Mouse (Mus musculus) adrenal gland, adult (tissue): ENCODE results near the gene Trpm4.

Source experiments
- DNase-seq, 2 experiments: peaks; one replicate each; pipeline ENCODE4 v3.0.0; 2022 to 2023; ENCODE audit warnings: low spot score in 1 of 2; ENCODE audit not compliant: inconsistent age in 2 of 2

Trpm4 gene

GRCm38 (mm10) chr7:45315182-45315701 lies 18.3 kb downstream of the Trpm4 start:
- DNase-seq, result no peak

GRCm38 (mm10) chr7:45313495-45313894 lies 20.1 kb downstream of the Trpm4 start:
- no peak for DNase-seq

GRCm38 (mm10) chr7:45312686-45313453 lies 20.7 kb downstream of the Trpm4 start:
- no peak for DNase-seq

GRCm38 (mm10) chr7:45312023-45312422 lies 21.6 kb downstream of the Trpm4 start:
- DNase-seq, result peak in 1 of 2 experiments; percentile 57

GRCm38 (mm10) chr7:45309455-45309854 lies 24.1 kb downstream of the Trpm4 start:
- peak; percentile 42 to 76 for DNase-seq

GRCm38 (mm10) chr7:45308551-45309240 lies 24.9 kb downstream of the Trpm4 start:
- DNase-seq, result no peak

- DNase-seq, result peak; percentile 66 to 85
Measured at GRCm38 (mm10) chr7:45305275-45305674, 28.3 kb downstream of the Trpm4 start.

- DNase-seq, result no peak
Measured at GRCm38 (mm10) chr7:45304869-45305268, 28.7 kb downstream of the Trpm4 start.

- DNase-seq, result no peak
Measured at GRCm38 (mm10) chr7:45302626-45303025, 31.0 kb downstream of the Trpm4 start.

GRCm38 (mm10) chr7:45300270-45300669 lies 33.3 kb downstream of the Trpm4 start:
- DNase-seq, result peak; percentile 50 to 86

- peak; percentile 30 to 65 for DNase-seq
Measured at GRCm38 (mm10) chr7:45299752-45300151, 33.8 kb downstream of the Trpm4 start.

GRCm38 (mm10) chr7:45297563-45297962 lies 36.0 kb downstream of the Trpm4 start:
- no peak for DNase-seq

GRCm38 (mm10) chr7:45296626-45297025 lies 37.0 kb downstream of the Trpm4 start:
- no peak for DNase-seq

- no peak for DNase-seq
Measured at GRCm38 (mm10) chr7:45286486-45286885, 47.1 kb downstream of the Trpm4 start.

GRCm38 (mm10) chr7:45277136-45277760 lies 56.3 kb downstream of the Trpm4 start, which contains the start of gene Slc6a21:
Gene Slc6a21 (plus strand): TSS chr7:45277513.
- peak; percentile 74 to 94 for DNase-seq

GRCm38 (mm10) chr7:45273672-45274071 lies 59.9 kb downstream of the Trpm4 start:
- no peak for DNase-seq

GRCm38 (mm10) chr7:45272786-45273412 lies 60.7 kb downstream of the Trpm4 start:
- no peak for DNase-seq

- no peak for DNase-seq
Measured at GRCm38 (mm10) chr7:45265518-45265917, 68.1 kb downstream of the Trpm4 start.

GRCm38 (mm10) chr7:45264348-45264747 lies 69.2 kb downstream of the Trpm4 start:
- no peak for DNase-seq

- no peak for DNase-seq
Measured at GRCm38 (mm10) chr7:45263006-45263607, 70.5 kb downstream of the Trpm4 start.

- DNase-seq, result no peak
Measured at GRCm38 (mm10) chr7:45262266-45262665, 71.3 kb downstream of the Trpm4 start.
